Mouse (Mus musculus): ENCODE results near the gene Ubald2. TPM values are rescaled to one million over a fixed set of nuclear protein-coding genes. Genes with fewer than 3 reads are reported as not detected.

Ubald2 gene
- polyA plus RNA-seq, 1 experiment from 2014 or later: 60.2 TPM

- peak; percentile 77 for ATAC-seq
- TF ChIP-seq CTCF (IDR thresholded peaks at IDR 0.05; ENCODE audit: low read depth): no peak
- peak within 1 kb of the TSS; percentile 99 for H3K4me2 ChIP-seq (replicated peaks; ENCODE audit: low read depth)
- H3K9ac ChIP-seq (ENCODE audit: low read depth, low read length): peak within 1 kb of the TSS; percentile 69
- H3K4me3 ChIP-seq (ENCODE audit: low read depth, low read length): peak within 1 kb of the TSS; percentile 73
- no peaks in the 10 kb centered on the region for H3K27me3 ChIP-seq (replicated peaks; ENCODE audit: control insufficient read depth, insufficient read depth, low read length)
- no peaks in the 10 kb centered on the region for H3K36me3 ChIP-seq (ENCODE audit: control insufficient read depth, insufficient read depth)
- H3K4me1 ChIP-seq (replicated peaks; ENCODE audit: control insufficient read depth, insufficient read depth, low read length): peaks cover 4% of the 10 kb centered on the region
- 2% methylated on average over 54 of the region's 82 CpGs for WGBS
- H3K27ac ChIP-seq (ENCODE audit: low read depth, low read length): no peak within 1 kb of the TSS; the same call in 1 of the 2 replicates
- H3K9me3 ChIP-seq (ENCODE audit: control insufficient read depth): no peaks in the 10 kb centered on the region
Measured at GRCm38 (mm10) chr11:116412904-116413630, 20.8 kb upstream of the Ubald2 start, which contains the start of gene Rnf157. Gene Rnf157 (minus strand): TSS chr11:116413032.

GRCm38 (mm10) chr11:116413631-116414022, 20.3 kb upstream of the Ubald2 start:
- H3K9me3 ChIP-seq (ENCODE audit: control insufficient read depth): no peaks in the 10 kb centered on the region
- no peak for ATAC-seq
- WGBS: 72% methylated on average over 4 of the region's 4 CpGs
- no peak for TF ChIP-seq CTCF (IDR thresholded peaks at IDR 0.05; ENCODE audit: low read depth)
- no peak overlapping the region for H3K27ac ChIP-seq (ENCODE audit: low read depth, low read length)
- no peak overlapping the region for H3K9ac ChIP-seq (ENCODE audit: low read depth, low read length)
- H3K36me3 ChIP-seq (ENCODE audit: control insufficient read depth, insufficient read depth): no peaks in the 10 kb centered on the region
- peaks cover 4% of the 10 kb centered on the region for H3K4me1 ChIP-seq (replicated peaks; ENCODE audit: control insufficient read depth, insufficient read depth, low read length)
- H3K27me3 ChIP-seq (replicated peaks; ENCODE audit: control insufficient read depth, insufficient read depth, low read length): no peaks in the 10 kb centered on the region
- H3K4me3 ChIP-seq (ENCODE audit: low read depth, low read length): no peak overlapping the region
- H3K4me2 ChIP-seq (replicated peaks; ENCODE audit: low read depth): peak overlapping the region; percentile 99

GRCm38 (mm10) chr11:116416196-116416943, 17.5 kb upstream of the Ubald2 start:
- H3K9ac ChIP-seq (ENCODE audit: low read depth, low read length): no peak overlapping the region

GRCm38 (mm10) chr11:116417054-116417453, 16.8 kb upstream of the Ubald2 start:
- no peak overlapping the region for H3K4me3 ChIP-seq (ENCODE audit: low read depth, low read length)
- 91% methylated on average over 5 of the region's 5 CpGs for WGBS
- no peak overlapping the region for H3K27ac ChIP-seq (ENCODE audit: low read depth, low read length)
- H3K9me3 ChIP-seq (ENCODE audit: control insufficient read depth): no peaks in the 10 kb centered on the region
- no peak for ATAC-seq
- H3K36me3 ChIP-seq (ENCODE audit: control insufficient read depth, insufficient read depth): no peaks in the 10 kb centered on the region
- no peak overlapping the region for H3K4me2 ChIP-seq (replicated peaks; ENCODE audit: low read depth)
- no peak overlapping the region for H3K9ac ChIP-seq (ENCODE audit: low read depth, low read length)
- no peak for TF ChIP-seq CTCF (IDR thresholded peaks at IDR 0.05; ENCODE audit: low read depth)
- no peaks in the 10 kb centered on the region for H3K27me3 ChIP-seq (replicated peaks; ENCODE audit: control insufficient read depth, insufficient read depth, low read length)
- H3K4me1 ChIP-seq (replicated peaks; ENCODE audit: control insufficient read depth, insufficient read depth, low read length): peaks cover 4% of the 10 kb centered on the region

More at GRCm38 (mm10) chr11:116416196-116416943, 17.5 kb upstream of the Ubald2 start:
- peaks cover 4% of the 10 kb centered on the region for H3K4me1 ChIP-seq (replicated peaks; ENCODE audit: control insufficient read depth, insufficient read depth, low read length)
- 42% methylated on average over 6 of the region's 6 CpGs for WGBS
- no peaks in the 10 kb centered on the region for H3K36me3 ChIP-seq (ENCODE audit: control insufficient read depth, insufficient read depth)
- no peak for ATAC-seq
- no peak overlapping the region for H3K4me3 ChIP-seq (ENCODE audit: low read depth, low read length)
- H3K4me2 ChIP-seq (replicated peaks; ENCODE audit: low read depth): no peak overlapping the region
- H3K27me3 ChIP-seq (replicated peaks; ENCODE audit: control insufficient read depth, insufficient read depth, low read length): no peaks in the 10 kb centered on the region
- H3K9me3 ChIP-seq (ENCODE audit: control insufficient read depth): no peaks in the 10 kb centered on the region
- no peak for TF ChIP-seq CTCF (IDR thresholded peaks at IDR 0.05; ENCODE audit: low read depth)
- H3K27ac ChIP-seq (ENCODE audit: low read depth, low read length): no peak overlapping the region

- Histone ChIP-seq H3K9me3 (ENCODE audit: control insufficient read depth) (no peaks in the 10 kb centered on the region), H3K27ac (ENCODE audit: low read depth, low read length) (no peak overlapping the region), H3K4me3 (ENCODE audit: low read depth, low read length) (no peak overlapping the region), H3K9ac (ENCODE audit: low read depth, low read length) (no peak overlapping the region), H3K36me3 (ENCODE audit: control insufficient read depth, insufficient read depth) (no peaks in the 10 kb centered on the region), H3K27me3 (replicated peaks; ENCODE audit: control insufficient read depth, insufficient read depth, low read length) (no peaks in the 10 kb centered on the region), H3K4me1 (replicated peaks; ENCODE audit: control insufficient read depth, insufficient read depth, low read length) (peaks cover 1% of the 10 kb centered on the region), H3K4me2 (replicated peaks; ENCODE audit: low read depth) (no peak overlapping the region)
- whole genome bisulfite sequencing: 24% methylated on average over 2 of the region's 2 CpGs
- TF ChIP-seq CTCF (IDR thresholded peaks at IDR 0.05; ENCODE audit: low read depth): no peak
- ATAC-seq: no peak
Measured at GRCm38 (mm10) chr11:116418194-116418840, 15.6 kb upstream of the Ubald2 start.
